Mouse (Mus musculus) embryo, embryonic 9.5 days (tissue): ENCODE measurements at regions not wholly inside any gene's neighbourhood (a gene's known extent, or its start where the extent isn't known, plus 50 kb on each side); places are given as distances from the start of the nearest gene placed in this dataset.

Experiments used
- DNase-seq: peaks from one replicate; pipeline ENCODE4 v3.0.0-alpha.2; 2017; ENCODE audit errors: extremely low spot score

DNA sequence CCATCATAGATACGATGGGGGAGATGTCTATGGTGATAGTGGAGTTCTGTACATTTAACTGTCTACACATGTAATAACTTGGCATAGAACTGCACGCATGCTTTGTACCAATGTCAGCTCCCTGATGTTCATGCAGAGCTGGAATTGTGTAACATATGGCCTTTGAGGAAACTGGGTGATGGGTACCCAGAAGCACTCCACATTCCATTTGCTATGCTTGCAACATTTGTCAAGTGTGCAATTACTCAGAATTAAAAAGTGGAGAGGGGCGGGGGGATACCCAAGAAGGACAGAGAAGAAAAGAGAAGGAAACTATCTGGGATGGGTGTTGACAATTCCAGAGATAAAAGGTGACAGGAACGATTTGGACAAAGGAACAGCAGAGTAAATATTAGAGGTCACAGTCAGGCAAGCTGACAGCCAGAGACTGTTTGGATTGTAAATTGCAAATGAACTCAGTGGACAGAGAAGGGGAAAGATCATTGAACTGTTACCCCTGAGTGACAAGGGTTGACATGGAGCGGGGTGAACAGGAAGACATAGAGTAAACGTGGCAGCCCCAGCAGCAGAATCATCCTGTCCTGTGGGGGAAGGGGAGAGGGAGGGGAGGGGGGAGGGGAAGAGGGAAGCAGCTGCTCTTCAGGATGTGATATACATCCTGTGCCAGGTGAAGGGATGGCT lies 390.1 kb upstream of the Jarid2 start:
- DNase-seq: no peak

- DNase-seq: no peak
Measured at GRCm38 (mm10) chr13:44345094-44345493, 384.2 kb upstream of the Jarid2 start.

DNA sequence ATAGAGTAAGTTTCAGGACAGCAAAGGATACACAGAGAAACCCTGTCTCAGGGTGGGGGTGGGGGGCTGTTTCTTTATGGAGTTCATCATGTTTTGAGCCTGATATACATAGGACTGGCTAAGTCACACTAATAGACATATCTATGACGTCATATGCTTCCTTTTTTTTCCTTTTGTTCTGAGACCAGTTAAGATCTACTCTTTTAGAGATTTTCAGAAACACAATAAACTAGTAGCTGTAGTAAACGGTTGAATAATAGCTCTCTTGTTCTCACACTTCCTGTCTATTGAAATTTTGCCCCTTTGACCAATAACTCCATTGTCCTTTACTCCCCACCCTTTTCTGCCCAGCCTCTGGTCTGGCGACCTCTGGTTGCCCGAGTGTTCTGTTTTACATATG lies 382.6 kb upstream of the Jarid2 start:
- DNase-seq: no peak

DNA sequence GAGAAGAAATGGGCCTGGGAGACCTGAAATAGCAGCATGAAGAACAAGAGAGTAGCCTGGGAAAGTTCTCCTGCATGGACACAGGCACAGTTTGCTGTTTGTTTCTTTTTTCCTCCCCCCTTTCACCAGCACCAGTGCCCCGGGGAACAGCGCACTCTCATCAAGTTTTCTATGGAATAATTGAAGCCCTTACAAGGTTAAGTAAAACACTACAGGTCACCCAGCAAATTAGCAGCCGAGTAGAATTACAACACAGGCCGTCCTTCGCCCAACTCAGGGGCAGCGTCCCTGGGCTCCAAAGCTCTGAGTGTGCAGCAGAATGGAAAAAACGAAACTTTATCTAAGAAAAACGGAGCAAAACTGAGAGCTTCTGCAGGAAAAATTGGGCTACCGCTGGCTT lies 381.6 kb upstream of the Jarid2 start:
- no peak for DNase-seq

GRCm38 (mm10) chr13:44353899-44354298 lies 375.4 kb upstream of the Jarid2 start:
- no peak for DNase-seq

DNA sequence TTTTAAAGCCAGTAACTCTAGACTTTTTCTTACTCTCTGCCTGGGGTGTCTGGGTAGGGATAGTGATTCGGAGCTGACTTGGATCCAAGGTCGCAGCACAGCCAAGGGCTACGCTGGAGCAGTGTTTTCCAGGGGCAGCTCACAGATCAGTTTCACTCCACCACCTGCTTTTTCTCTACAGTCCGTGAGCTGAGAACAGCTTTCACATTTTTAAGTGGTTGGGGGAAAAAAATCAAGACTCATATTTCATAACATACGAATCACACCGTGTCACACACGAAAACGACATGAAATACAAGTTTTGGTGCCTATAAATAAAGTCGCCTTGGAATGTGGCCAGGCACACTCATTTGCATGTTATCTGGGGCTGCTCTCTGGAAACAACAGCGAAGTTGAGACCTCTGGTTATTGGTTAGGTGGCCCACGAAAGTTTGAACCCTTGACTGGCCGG lies 373.5 kb upstream of the Jarid2 start:
- no peak for DNase-seq

GRCm38 (mm10) chr13:44356981-44357380 lies 372.3 kb upstream of the Jarid2 start:
- no peak for DNase-seq

GRCm38 (mm10) chr13:44359344-44359743 lies 369.9 kb upstream of the Jarid2 start:
- no peak for DNase-seq

DNA sequence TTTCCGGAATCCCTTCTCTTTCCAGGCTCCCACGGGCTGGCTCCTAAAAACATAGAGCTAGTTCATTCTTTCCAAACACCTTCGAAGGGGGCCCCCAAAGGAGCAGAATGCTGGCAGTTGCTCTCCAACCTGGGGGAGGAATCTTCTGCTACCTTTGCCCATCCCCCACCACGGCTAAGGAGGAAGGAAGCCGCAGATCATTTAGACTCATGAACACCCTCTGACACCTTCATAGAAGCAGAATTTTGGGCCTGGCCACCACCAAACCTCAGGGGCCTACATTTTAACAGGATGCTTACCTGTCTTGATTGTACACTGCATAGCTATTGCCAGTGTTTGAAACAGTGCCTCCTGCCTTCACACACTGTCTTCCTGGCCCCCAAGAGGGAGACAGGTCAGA lies 369.3 kb upstream of the Jarid2 start:
- no peak for DNase-seq

GRCm38 (mm10) chr13:44360725-44361290 lies 368.5 kb upstream of the Jarid2 start:
- no peak for DNase-seq

DNA sequence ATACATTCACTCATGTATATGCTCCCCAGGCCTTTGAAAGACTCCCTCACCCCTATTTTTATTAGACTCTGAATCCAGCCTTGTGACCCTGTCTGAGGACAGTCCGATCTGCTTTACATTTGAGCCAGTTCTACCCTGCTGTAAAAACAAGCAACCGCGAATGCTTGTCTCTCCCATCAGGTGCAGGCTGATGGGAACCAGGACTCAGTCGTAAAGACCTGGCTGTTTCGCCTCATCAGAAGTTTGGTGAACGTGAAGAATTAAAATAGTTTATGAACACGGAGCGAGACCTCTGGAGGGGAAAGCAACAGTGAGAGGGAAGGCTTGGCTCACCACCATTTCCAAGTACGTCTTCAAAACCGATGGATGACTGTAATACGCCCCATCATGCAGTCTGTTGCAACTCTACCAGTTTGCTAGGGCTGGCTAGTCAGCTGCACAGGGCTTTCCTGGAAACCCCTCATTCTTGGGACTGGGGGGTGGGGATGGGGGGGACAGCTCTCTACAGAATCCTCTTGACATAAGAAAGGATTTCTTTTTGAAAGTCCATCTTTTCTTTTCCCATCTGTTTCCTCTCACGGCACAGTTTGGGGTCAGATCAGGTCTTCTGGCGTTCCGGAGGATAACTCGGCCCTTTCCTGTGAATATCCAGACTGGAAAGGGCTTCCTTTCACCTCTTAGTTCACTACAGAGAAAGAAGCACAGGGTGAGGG lies 366.8 kb upstream of the Jarid2 start:
- no peak for DNase-seq

DNA sequence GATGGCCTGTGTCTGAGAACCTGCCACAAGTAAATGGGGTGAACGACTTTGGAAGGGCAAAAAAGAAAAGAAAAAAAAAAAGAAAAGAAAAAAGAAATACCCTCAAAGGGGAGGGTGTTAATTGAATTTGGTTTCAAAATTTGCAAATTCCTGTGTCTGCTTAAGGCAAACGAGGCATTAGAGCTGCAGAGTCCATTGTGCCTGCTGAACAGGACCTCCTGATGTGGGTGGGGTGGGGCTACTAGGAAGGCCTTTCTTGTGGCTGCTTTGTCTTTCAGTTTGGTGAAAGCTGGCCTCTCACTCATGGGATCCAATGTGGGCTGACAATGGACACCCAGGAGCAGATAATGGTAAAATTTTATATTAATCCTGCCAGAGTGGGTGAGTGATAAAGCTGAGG lies 366.3 kb upstream of the Jarid2 start:
- DNase-seq: no peak

DNA sequence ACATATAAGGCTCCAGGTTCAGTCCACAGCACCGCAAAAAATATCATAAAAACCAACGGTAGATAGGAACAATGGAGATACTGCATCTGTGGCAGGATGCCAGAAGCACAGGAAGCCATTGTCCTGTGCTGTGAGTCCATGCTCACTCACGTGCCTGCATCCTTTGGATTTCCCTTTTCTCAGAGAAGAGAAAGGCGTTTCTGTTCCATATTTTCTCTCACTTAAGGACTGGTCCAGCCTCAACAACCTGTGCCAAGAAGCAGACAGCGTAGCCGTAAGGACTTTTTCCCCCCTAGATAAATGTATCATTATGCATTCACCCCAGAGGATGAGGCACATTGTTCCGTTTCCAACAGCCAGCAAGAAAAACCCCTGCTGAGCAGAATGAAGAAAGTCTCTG lies 360.0 kb upstream of the Jarid2 start:
- no peak for DNase-seq

- DNase-seq: no peak
Measured at GRCm38 (mm10) chr13:44372361-44372877, 356.9 kb upstream of the Jarid2 start.

DNA sequence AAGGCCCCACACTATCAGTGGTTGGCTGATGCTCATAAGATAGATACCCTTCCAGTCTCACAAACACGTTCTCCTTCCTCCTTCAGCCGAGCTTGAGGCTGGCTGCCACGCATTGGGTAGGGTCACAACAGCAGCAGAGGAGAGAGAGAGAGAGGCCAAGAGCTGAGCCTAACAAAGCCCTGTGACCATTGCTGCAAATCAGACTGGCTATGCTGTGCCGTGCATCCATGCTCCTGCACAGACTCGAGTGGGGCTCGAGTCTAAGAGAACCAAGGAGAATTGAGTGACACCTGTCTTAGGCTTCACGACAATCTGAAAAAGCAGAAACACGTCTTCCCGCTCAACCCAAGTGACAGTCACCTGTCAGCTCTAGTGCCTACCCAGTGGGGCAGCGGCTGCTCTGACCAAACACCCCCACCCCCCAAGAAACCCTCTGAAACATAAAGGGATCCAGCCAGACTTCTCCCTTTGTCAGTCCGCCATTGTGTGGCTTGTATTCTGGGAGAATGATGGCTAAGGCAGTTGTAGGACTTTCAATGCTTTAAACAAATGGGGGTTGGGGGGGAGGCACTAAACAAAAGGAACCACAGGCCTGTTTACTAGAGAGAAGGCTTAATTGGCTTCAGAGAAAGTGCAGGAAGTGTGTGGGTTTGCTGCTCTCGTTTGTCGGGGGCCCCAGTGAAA lies 353.7 kb upstream of the Jarid2 start:
- peak; percentile 61 for DNase-seq

GRCm38 (mm10) chr13:44376160-44376488 lies 353.1 kb upstream of the Jarid2 start:
- DNase-seq: no peak

GRCm38 (mm10) chr13:44381721-44382450 lies 347.4 kb upstream of the Jarid2 start:
- peak; percentile 54 for DNase-seq

- DNase-seq: no peak
Measured at GRCm38 (mm10) chr13:44383322-44383721, 346.0 kb upstream of the Jarid2 start.

GRCm38 (mm10) chr13:44386767-44387166 lies 342.5 kb upstream of the Jarid2 start:
- DNase-seq: no peak

DNA sequence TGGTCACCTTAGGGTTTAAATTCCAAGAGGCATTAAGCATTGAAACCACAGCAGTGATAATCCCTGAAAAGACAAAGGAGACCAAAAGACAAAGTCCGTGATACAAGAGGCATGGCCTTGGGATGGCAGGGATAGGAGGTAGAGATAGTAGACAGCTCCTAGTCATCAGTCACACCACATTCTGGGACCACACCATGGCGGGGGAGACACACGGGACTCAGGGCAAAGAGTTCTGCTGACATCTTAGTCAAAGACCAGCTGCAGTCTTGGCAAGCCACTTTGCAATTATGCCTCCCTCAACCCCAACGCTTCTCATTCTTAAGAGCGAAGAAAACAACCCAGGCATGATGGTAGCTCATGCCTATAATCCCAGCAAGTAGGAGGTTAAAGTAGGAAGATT lies 339.6 kb upstream of the Jarid2 start:
- no peak for DNase-seq

DNA sequence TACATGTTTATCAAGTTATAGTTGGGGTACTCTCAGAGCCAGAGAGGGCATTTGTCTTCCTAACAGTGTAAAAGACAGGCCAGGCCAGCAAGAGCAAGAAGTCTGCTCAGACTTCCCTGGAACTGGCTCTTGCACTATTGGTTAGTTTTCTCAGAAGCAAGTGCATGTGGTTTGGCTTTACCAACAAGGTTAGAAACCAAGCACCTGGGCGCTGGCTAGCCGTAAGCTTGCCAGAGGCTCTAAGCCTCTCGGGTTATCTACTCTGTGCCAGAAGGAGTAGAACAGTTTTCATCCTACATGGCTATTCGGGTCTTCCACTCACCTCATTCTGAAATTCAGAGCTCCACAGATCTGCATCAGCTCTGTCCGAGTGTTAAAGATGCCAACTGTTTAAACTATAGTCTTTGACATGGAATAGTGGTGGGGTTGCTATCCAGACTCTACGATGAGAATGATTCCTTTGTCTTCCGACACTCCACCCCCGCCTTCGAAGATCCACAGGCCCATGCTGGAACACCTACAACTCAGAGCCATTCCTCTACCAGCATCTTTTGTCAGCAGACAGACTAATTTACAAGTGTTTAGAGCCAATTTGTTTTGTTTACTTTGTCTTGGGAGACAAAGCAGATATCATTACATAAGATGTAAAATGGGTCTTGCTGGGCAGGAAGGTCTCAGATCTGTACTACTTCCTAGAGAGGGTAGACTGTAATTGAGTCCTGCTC lies 338.4 kb upstream of the Jarid2 start:
- DNase-seq: no peak
